Mouse (Mus musculus): ENCODE data around the gene Gm4881. TPM values are rescaled to one million over a fixed set of nuclear protein-coding genes. Genes with fewer than 3 reads are reported as not detected.

Gm4881 gene
- total RNA-seq, 2 experiments from 2014 or later = not detected

DNA sequence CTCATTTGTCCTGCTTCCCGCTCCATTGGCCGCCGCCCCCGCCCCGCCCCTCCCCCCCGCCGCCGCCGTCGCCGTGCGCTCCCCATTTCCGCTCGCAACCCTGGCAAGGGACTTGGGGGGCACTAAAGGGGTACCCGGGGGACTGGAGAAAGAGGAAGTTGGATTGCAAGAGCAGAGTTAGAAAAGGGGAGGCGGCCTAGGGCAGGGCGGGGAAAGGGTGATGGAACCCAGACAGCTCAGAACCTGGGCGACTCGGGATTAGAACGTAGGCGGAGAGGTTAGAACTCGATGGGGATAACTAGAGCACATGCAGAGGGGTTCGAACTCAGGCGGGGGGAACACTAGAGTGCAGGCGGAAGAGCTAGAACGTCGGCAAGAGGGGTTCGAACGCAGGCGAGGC is 10.2 kb upstream of the Gm4881 start:
- DNase-seq (ENCODE audit: low spot score) = no peak

DNA sequence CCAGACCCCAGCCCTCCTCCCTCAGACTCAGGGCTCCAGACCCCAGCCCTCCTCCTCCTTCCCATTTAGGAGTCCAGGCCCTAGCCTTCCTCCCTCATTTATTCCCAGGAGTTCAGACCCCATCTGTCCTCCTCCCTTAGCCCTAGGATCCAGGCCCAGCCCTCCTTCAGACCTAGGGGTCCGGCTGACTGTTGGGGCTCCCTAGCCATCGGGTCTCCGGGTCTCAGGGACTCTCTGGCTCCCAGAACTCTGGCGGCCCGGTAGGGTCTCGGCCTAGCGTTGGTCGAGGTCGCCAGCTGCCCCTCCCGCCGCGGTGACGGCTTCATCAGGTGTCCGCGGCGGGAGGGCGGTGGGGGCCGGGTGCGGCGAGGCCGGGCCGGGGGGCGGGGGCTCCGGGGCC is 9.7 kb upstream of the Gm4881 start:
- DNase-seq (ENCODE audit: low spot score) = no peak

DNA sequence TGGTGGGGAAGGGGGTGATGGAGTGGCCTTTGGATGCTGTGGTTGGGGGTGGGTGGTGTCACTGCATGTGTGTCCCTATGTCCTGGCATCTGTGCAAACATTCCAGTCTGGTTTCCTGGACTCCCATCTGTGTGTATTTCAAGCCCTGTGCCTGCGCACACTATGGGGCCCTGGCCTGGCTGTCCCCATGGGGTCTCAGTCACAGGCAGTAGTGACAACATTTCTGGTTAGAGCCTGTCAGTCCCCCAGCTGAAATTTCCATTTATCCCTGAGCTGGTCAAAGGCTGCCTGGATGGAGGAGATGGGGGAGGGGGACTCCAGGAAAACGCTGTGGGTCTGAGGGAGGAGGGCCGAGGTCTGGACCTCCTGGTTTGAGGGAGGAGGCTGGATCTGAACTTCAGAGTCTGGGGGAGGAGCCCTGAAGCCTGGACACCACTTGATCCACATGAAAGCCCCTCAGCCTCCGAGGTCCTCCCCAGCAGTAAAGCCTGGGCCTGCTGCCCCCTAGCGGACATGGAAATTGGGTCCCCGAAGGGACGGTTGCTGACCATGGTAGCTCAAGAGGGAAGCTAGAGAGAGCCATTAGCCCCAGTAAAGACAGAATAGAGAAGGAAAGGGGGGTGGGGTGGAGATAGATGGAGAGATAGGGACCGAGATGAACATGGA is 5.8 kb upstream of the Gm4881 start:
- peak; percentile 63 for DNase-seq (ENCODE audit: low spot score)

DNA sequence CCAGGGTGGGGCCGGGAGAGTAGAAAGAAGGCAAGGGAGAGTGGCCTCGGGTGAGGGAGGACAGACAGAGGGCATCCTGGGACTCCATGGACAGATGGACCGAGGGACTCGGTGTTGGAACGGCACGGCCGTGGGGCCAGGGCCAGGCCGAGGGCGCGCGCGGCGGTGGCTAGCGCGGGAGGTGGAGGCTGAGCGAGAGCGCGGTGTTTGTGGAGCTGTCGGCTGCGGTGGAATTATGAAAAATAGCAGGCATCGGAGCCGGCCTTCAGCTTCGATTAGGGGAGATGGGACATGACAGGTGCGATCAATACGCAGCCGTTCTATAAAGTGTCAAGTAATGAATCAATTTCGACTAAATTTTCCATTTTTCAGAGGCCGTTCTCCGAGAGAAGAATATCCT is 4.5 kb upstream of the Gm4881 start:
- DNase-seq (ENCODE audit: low spot score) = no peak

DNA sequence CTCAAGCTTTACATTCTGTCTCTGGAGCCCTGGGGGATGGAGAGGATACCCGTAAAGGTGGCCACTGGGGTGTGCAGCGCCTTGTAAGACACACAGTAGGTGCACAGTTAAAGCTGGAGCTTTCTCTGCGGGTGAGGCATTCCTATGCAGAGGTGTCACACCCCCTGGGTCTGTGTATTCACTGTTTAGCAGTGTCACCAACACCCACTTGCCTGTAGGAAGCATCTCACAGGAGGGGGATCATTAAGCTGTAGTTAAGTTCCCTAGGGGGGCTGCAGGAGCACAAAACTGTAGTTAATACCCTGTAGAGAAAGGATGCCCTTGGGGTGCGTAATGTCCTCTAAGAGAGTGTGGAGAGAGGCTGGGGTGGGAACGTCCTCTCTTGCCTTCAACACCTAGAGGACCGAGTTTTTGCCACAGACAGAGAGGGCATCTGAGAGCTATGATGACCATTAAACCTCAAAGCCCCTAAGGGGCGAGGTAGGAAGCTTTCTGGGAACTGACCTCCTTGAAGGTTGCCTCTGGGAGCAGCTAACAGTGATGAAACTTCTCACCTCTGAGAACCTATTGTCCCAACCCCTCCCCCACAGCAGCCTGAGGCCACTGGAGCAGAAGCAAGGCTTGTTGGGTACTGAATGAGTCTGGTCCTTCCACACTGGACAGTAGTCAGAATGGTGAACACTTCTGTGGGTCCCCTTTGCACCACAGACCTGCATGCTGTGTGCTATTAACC is 3.2 kb upstream of the Gm4881 start:
- no peak for DNase-seq (ENCODE audit: low spot score)

DNA sequence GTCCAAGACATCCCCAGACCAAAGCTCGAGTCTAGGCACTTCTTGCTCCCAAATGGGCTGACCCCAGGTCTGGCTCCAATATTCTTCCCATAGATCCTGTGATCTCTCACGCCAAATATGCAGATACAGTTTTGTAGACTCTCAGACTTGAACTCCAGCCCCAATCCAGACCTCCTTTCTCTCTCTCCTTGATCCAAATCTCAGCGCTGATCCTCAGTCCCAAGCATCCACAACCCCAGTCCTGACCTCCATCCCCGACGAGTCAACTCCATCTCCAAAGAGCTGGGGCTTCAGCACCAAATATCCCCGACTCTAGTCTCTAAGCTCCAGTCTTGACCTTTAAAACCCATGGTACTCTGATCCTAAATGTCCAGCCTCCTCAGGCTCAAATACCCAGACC is 653 bp downstream of the Gm4881 start:
- no peak for DNase-seq (ENCODE audit: low spot score)

DNA sequence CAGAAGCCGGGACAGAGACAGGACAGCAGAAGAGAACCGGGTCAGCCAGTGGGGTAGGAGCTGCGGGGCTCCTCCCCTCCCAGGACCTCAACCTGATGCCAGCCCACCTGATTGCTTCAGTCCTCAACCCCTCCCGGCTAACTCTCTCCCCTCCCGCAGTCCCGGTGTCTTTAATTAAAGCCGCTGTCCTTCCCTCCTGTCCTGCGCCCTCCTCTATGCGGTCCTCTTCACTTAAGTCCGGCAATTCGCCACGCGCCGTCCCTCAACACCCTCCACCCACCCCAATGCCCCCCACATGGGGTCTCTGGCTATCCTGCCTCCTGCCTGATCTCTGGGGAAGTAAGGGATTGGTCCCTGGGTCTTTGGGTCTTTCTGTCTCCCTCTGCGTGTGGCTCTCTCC is 12.6 kb downstream of the Gm4881 start:
- DNase-seq (ENCODE audit: low spot score) = no peak

DNA sequence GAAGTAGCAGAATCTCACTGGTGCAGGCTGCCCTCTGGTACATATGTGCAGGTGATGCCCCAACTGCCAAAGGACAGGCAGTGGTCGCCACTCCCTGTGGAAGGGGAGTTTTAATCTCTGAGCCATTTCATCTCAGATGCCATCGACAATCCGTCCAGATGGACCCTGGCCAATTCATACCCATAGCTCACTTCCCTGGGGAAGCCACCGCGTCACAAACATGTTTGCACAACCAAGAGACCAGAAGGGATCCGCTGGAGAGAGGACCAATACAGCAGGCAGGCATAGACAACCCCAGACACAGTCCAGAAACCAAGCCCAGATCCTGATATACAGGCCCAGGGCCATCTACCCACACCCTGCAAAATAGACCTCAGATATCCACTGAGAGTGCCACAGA is 13.8 kb downstream of the Gm4881 start:
- no peak for DNase-seq (ENCODE audit: low spot score)

DNA sequence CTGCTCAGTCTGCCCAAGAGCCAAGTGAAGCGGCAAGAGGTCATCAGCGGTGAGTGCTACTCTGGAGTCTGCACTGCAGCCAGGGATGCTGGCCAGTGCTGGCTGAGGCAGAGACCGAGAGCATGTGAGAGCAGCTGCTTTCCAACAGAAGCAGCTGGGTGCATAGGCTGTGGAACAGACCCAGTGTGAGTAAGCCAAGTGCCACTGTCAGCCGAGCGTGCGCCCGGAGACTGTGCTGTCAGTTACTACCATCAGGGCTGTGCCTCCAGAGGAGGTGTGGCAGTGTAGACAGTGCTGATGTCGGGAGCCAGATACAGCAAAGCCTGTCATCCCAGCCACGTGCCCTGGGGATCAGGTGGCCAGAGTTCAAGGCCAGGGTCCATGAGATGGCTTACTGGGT is 24.6 kb downstream of the Gm4881 start:
- peak; percentile 79 for DNase-seq (ENCODE audit: low spot score)

DNA sequence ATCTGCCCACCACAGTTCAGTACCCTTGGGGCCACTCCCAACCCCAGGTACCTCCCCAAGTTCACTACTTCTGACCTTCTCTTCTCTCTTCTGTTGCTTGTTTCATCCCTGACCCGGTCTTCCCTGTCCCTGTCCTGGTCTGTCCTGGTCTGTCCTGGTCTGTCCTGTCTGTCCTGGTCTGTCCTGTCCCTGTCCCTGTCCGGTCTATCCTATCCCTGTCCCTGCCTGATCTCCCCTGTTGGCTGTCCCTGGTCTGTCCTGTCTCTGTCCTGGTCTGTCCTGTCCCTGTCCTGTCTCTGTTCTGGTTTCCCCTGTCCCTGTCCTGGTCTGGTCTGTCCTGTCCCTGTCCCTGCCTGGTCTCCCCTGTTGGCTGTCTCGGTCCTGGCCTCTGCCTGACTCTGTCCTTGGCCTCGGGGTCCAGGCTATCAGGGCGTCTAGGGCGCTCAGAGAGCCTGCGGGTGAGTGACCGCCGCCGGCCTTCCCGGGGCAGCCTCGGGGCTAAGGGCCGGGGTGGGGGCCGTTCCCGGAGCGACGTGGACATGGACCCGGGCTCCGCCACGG is 25.5 kb downstream of the Gm4881 start:
- no peak for DNase-seq (ENCODE audit: low spot score)

DNA sequence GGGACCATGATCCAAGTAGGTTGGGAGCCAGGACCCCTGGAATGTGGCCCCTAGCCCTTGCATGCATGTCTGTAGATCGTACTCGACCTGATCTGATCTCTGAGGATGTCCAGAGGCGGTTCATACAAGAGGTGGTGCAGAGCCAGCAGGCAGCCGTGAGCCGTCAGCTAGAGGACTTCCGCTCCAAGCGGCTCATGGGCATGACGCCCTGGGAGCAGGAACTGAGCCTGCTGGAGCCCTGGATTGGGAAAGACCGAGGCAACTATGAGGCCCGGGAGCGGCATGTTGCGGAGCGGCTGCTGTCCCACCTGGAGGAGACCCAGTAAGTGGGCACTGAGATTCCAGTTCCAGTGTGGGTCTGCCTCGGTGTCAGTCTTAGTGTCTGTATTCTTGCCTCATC is 31.8 kb downstream of the Gm4881 start:
- DNase-seq (ENCODE audit: low spot score) = no peak

DNA sequence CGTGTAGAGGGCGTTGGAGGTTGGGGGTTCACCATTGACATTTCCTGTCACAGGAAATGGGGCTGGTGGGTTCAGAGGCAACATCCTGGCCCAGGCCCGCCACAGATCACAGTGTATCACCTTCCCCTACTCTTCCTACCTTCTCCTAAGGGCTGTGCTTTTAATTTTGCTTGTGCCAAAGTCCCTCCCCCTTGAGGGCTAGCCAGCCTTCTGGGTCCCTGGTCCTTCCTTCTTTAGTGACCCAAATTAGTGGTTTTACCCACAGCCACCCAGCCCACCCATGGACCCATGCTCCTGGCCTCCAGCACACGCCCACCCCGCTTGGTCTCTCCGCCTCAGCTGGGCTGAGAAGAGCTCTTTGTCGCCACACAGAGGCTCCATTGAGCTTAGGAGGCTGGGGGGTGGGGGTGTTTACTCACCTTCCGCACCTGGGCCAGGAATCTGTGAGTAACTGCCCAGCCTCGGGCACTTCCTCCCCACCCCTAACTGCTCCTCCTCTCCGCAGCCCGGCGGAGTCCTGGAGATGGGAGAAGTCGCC is 37.0 kb downstream of the Gm4881 start:
- DNase-seq (ENCODE audit: low spot score) = no peak

DNA sequence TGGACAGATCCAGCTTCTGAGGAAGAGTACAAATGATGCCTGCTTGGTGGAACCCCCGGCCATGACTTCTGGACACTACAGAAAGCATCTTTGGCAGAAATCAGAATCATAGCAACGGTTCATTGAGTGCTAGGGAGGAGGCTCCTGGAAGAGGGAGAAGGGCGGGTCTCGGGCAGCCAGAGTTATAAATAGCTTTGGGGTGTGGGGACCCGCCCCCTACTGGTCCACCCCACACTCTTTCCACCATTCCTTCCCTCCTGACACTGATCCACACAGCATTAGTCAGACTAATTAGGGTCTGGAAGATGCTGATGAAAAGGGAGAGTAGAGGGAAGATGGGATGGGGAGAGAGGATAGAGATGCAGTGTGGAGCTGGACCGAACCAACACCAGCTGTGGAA is 37.7 kb downstream of the Gm4881 start:
- DNase-seq (ENCODE audit: low spot score) = no peak

DNA sequence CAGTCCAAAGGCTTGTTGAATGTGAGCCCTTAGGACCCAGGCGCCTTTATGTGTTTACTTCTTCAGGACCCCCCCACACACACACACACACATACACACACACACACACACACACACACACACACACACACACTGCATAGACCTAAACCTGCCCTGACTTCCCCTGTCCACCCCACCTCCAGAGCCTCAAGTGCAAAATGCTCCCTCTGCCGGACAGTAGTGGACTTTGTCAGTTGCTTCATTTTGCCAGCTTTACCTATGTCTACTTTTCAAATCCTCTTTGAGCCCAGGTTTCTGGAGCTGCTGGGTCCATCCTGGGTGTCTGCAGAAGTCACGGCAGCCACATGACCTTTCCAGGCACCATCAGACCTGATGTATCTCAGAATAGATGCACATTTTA is 39.4 kb downstream of the Gm4881 start:
- DNase-seq (ENCODE audit: low spot score) = peak; percentile 52

DNA sequence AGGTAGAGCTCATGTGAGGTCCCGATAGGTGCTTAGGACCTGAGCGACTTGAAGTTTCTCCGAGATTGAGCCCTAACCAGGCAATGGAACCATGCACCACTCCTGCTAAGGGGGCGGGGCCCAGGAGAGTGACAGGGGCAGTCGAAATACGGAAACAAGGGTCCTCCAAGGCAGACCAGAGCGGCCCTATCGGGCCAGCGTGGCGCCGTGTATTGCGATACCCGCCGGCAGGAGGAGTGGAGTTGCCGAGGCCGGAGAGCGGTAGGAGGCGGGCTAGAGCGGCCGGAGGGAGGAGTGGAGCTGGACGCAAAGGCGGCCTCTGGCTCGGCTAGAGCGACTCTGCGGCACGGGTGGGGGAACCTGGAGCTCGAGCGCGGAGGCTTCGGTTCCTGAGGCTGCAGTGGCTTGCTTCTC is 40.2 kb downstream of the Gm4881 start:
- peak; percentile 98 for DNase-seq (ENCODE audit: low spot score)

DNA sequence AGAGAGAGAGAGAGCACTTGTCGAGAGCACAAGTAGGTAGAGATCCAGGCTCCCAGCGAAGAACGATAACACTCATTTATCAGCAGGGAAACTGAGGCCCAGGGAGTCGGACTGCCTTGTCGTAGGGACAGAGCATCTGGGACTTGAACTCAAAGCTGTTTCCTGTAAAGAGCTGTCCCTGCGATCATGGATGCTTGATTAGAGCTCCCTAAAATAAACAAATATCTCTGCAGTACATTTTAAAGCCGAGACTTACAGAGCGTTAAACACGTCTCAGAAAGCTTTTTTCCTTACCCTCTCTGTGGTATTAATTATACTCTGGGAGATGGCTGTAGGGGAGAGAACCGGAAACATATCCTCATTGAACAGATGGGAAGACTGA is 40.9 kb downstream of the Gm4881 start:
- DNase-seq (ENCODE audit: low spot score) = no peak

DNA sequence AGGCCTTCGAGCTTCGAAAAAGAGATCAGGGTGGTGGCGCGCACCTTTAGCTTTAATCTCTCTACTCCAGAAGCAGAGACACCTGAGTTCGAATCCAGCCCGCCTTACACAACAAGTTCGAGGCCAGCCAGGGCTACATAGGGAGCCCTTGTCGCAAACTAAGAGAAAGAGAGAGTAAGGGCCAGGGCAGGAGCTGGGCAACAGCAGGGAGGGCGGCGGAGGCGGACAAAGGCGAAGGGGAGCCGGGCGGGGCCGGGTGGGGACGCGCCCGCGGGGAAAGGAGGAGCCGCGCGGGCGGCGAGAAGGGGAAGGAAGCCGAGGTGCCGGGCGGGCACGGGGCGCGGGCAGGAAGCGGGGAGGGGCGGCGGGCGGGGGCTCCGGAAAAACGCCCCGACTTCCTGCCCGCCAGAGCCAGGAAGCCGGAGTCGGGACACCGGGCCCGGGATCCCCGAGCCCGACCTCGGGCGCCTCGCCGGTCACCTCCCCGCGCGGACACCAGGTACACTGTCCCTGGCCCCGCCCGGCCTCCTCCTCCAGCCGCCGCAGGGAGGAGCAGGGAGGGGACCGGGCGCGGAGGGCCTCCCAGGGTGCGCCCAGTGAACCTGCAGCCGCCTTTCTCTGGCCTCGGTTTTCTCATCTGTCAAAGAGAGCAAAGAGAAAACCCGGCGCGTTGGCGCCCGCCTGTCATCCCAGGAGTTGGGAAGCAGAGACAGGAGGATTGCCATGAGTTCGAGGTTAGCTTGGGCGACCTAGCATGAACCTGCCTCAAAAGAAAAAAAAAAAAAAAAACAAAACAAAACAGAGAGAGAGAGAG is 41.5 kb downstream of the Gm4881 start, which contains the start of gene Arhgef1:
Arhgef1 (plus strand) TSS at position 283 of the 814 bp plus-strand sequence.
- DNase-seq (ENCODE audit: low spot score) = peak; percentile 47

DNA sequence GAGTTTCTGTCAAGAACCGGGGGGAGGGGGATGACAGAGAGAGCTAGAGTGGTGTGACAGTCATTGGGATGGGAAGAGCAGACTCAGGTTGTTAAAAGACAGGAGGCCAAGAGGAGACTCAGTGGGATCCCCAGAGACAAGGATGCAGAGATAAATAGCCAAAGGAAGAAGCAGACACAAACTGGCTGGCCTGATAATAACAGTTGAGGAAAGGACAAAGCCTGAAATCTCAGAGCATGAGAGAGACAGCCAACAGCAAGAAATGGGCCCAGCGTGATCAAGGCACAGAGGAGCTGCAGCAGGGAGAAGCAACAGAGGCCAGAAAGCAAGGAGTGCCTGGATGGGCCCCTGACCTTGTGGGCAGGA is 42.0 kb downstream of the Gm4881 start:
- no peak for DNase-seq (ENCODE audit: low spot score)

DNA sequence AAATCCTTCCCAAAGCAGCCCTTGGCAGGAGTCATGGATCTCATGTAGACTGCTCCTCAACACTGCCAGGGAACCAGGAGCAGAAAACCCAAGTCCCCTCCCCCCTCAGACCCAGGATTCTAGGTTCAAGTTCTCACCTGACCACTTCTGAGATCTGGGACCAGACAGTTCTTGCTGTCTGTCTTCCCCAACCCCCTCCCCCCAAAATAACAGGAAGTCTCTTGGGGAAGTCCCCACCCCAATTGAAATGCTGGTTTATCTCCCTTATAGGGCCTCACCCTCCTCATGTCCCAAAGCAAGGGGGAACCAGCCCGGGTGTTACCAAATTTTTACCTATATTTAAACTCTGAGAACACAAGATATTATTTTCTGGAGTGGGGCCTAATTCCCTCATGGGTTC is 42.5 kb downstream of the Gm4881 start:
- DNase-seq (ENCODE audit: low spot score) = no peak

DNA sequence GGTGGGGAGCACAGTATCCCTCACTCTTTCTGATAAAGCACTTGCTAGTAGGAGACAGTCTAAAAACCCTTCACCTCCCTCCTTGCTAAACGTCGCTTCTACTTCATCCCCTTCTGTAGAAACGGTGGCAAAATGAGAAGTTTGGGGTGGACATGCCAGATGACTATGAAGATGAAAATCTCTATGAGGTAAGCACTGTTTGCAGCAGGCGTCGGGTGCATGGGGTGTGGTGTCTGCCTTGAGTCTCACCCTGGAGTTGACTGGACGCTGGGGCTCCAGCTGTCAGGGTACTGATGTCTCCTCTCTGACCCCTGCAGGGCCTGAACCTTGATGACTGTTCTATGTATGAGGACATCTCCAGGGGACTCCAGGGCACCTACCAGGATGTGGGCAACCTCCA is 43.2 kb downstream of the Gm4881 start:
- DNase-seq (ENCODE audit: low spot score) = no peak

DNA sequence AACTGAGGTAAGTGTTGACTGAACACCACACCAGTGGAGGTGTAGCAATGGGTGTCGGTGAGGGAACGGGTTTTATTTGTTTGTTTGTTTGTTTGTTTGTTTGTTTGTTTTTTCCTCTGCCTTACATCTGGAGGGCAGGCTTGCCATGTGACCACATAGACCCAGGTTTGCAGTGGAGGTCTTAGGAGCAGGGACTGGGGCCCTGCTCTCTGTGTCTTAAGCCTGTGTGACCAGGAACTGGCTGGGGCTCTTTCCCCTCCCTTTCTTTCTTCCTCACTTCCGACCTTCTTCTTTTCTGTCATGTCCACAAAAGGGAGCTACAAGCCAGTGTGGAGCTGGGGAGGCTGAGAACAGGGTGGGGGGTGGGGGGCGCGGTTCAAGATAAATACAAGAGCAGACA is 46.3 kb downstream of the Gm4881 start:
- no peak for DNase-seq (ENCODE audit: low spot score)

DNA sequence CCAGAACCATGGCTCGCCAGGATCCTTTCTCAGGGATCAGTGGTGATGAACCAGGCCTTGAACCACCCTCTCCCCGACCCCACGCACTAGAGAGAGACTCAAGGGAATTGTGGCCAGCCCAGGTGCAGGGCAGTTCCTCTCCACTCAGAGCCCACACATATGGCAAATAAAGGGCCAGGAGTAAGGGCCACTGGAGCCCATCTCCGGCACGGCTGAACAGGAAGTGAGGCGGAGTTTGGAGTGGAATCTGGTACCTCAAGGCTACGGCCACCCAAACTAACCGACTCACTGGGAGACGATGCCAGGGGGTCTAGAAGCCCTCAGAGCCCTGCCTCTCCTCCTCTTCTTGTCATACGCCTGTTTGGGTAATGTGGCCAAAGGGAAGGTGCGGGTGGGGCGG is 47.1 kb downstream of the Gm4881 start, which contains the start of gene Cd79a:
Cd79a (plus strand) TSS at position 158 of the 400 bp plus-strand sequence.
- DNase-seq (ENCODE audit: low spot score) = no peak
